Mouse (Mus musculus) forebrain, embryonic 14.5 days (tissue): ENCODE data around the gene Npcd. TPM values are rescaled to one million over a fixed set of nuclear protein-coding genes. Genes with fewer than 3 reads are reported as not detected.
A peak's percentile ranks its signal among the peaks of the same experiment; 100 is the strongest.

ENCODE experiments used
- ATAC-seq: fragments of 200-750 bp; cut with Nextera tagmentation; 2 replicates; pipeline ENCODE4 v1.8.0; 2017; ENCODE audit warnings: mild to moderate bottlenecking, moderate library complexity
- DNase-seq: peaks from one replicate; pipeline ENCODE4 v3.0.0-alpha.2; 2015; ENCODE audit warnings: low spot score
- H3K27ac ChIP-seq: fragments of 300-500 bp; sonication (generic); 2 replicates; pipeline ENCODE4 v1.5.1; 2014; ENCODE audit warnings: low read depth, mild to moderate bottlenecking, control low read depth, low read length, moderate library complexity
- H3K27me3 ChIP-seq: fragments of 300-500 bp; sonication (generic); replicated peaks from 2 replicates; pipeline ENCODE4 v1.6.1; 2014; ENCODE audit warnings: low read length, control low read depth, mixed read lengths; ENCODE audit not compliant: control insufficient read depth, insufficient read depth
- H3K36me3 ChIP-seq: fragments of 300-500 bp; sonication (generic); 2 replicates; pipeline ENCODE4 v1.6.1; 2014; ENCODE audit warnings: low read length, control low read depth; ENCODE audit not compliant: control insufficient read depth, insufficient read depth
- H3K4me1 ChIP-seq: fragments of 300-500 bp; sonication (generic); 2 replicates; pipeline ENCODE4 v1.6.1; 2014; ENCODE audit warnings: antibody characterized with exemption, low read length, control low read depth; ENCODE audit not compliant: control insufficient read depth, insufficient read depth
- H3K4me2 ChIP-seq: fragments of 300-500 bp; sonication (generic); 2 replicates; pipeline ENCODE4 v1.6.1; 2014; ENCODE audit warnings: mild to moderate bottlenecking, control low read depth, low read length
- H3K4me3 ChIP-seq: fragments of 300-500 bp; sonication (generic); 2 replicates; pipeline ENCODE4 v1.5.1; 2014; ENCODE audit warnings: low read depth, low read length, control low read depth
- H3K9ac ChIP-seq: fragments of 300-500 bp; sonication (generic); 2 replicates; pipeline ENCODE4 v1.6.1; 2014; ENCODE audit warnings: mild to moderate bottlenecking, low read length, control low read depth, moderate library complexity
- H3K9me3 ChIP-seq: fragments of 300-500 bp; sonication (generic); replicated peaks from 2 replicates; pipeline ENCODE4 v1.6.1; 2016; ENCODE audit warnings: low read length, control low read depth, mixed read lengths; ENCODE audit not compliant: control insufficient read depth
- WGBS: fragments of 180-500 bp; shearing (Covaris S2); extraction: QIAGEN DNeasy Blood & Tissue Kit; methylation state at CpG from one replicate; pipeline ENCODE4 v1.1.7; 2014; 5-methylcytosine and 5-hydroxymethylcytosine counted together
- polyA plus RNA-seq: library from polyadenylated mRNA; unstranded; fragments of >200 nt; fragmentation: Nextera tagmentation; extraction: Ambion mirVana; gene quantifications from 2 replicates; pipeline ENCODE4 v1.2.1, GENCODE M21; 2014

Npcd gene
- polyA plus RNA-seq, 1 experiment from 2014 or later, result not detected

DNA sequence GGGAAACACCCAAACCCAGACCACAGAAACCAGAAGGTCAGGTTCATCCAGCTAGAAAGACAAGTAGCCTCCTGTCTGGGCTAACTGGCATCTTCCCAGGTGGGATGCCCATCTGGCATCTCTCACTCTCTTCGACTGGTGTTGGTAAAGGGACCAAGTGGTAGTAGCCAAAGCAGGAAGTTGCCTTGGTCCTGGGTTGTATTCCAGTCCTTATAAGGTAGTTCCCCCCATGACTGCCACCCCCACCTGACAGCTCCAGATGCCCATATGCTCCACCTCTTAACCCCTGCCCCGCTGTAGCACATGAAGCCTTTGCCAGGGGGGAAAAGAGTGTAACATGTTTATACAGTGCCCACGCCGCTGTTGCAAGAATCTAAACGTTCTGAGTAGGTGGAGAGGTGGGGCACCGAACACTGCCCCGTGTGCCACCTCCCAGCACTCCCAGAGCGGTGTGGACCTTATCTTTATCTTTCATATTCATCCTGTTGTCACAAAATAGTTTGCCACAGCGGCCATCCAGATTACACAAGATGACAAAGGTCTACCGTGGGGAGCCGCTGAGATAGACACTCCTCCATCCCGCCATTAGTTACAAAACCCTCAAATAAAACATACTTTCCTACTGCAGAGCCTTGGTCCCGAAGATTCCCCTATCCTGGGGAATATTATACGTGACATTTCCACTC, 92.7 kb downstream of the Npcd start:
- 34% methylated on average over 14 of the region's 14 CpGs for WGBS
- Histone ChIP-seq H3K9ac (peak overlapping the region; percentile 92), H3K9me3 (no peaks in the 10 kb centered on the region), H3K4me2 (peak overlapping the region; percentile 55), H3K4me1 (peaks cover 15% of the 10 kb centered on the region), H3K27me3 (no peaks in the 10 kb centered on the region), H3K36me3 (peaks cover 35% of the 10 kb centered on the region), H3K27ac (no peak overlapping the region), H3K4me3 (peak overlapping the region; percentile 87)
- DNase-seq (no peak), ATAC-seq (no peak)

DNA sequence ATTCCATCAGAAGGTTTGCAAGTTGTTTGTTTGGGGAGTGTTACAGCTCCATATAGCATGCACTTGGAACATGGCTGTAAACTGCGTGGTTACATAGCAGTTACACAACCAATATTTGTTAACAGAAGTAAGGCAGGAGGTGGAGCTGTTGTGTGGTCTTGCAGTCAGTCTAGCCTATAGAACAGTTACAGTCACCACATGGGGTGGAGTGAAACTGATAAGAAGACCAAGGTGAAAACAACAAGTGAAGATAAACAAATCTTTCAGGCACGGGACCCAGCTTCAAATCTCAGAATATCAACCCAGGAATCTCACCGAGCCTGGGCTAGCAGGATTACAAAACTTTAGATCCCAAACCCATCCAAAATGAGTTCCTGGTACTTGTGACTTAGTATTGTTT, 93.3 kb downstream of the Npcd start:
- Histone ChIP-seq H3K27ac (no peak overlapping the region), H3K4me1 (peaks cover 15% of the 10 kb centered on the region), H3K4me2 (peak overlapping the region; percentile 55), H3K9me3 (no peaks in the 10 kb centered on the region), H3K36me3 (peaks cover 38% of the 10 kb centered on the region), H3K27me3 (no peaks in the 10 kb centered on the region), H3K9ac (peak overlapping the region; percentile 92; the same call in 1 of the 2 replicates), H3K4me3 (peak overlapping the region; percentile 87; the same call in 1 of the 2 replicates)
- 89% methylated on average over 3 of the region's 3 CpGs for WGBS
- DNase-seq (no peak), ATAC-seq (no peak)

Other genes with a start within 250 kb of the Npcd start
- gene Dmc1, start 229.1 kb downstream of the Npcd start, polyA plus RNA-seq, result 0.43 and 0.74 TPM in 2 replicates
- gene Fam227a, start 175.3 kb downstream of the Npcd start, polyA plus RNA-seq, result 3.4 and 5.3 TPM in 2 replicates
- gene Cby1, start 175.0 kb downstream of the Npcd start, polyA plus RNA-seq, result 111 and 118 TPM in 2 replicates
- gene Tomm22, start 163.4 kb downstream of the Npcd start, polyA plus RNA-seq, result 299 and 300 TPM in 2 replicates
- 14.7 and 15.2 TPM in 2 replicates for gene Josd1, start 146.3 kb downstream of the Npcd start, polyA plus RNA-seq
- 36.2 and 43.5 TPM in 2 replicates for gene Gtpbp1, start 143.4 kb downstream of the Npcd start, polyA plus RNA-seq
- gene Sun2, start 91.7 kb downstream of the Npcd start, polyA plus RNA-seq, result 4.8 and 7.6 TPM in 2 replicates
- 96.1 and 101 TPM in 2 replicates for gene Dnal4, start 56.4 kb downstream of the Npcd start, polyA plus RNA-seq
- gene Nptxr, start 29.5 kb downstream of the Npcd start, polyA plus RNA-seq, result 7.6 and 8.5 TPM in 2 replicates
- 18.1 and 29.1 TPM in 2 replicates for gene Cbx6, start 451 bp upstream of the Npcd start, polyA plus RNA-seq
- gene Apobec3, start 57.4 kb upstream of the Npcd start, polyA plus RNA-seq, result 4.8 and 5.6 TPM in 2 replicates
- 1.6 and 2.1 TPM in 2 replicates for gene Cbx7, start 136.9 kb upstream of the Npcd start, polyA plus RNA-seq
- 2.7 and 3.4 TPM in 2 replicates for gene Pdgfb, start 180.7 kb upstream of the Npcd start, polyA plus RNA-seq